Mouse (Mus musculus): ENCODE results near the gene Gpr156. TPM values are rescaled to one million over a fixed set of nuclear protein-coding genes. Genes with fewer than 3 reads are reported as not detected.

Gpr156 gene
- 0.12 and 0.22 TPM in 2 replicates for polyA plus RNA-seq (2012; rRNA removed)

GRCm38 (mm10) chr16:37916138-37916817 is at the start of gene Gpr156:
Gpr156 (plus strand) TSS chr16:37916496.
- H3K4me1 ChIP-seq (ENCODE audit: control insufficient read depth, insufficient read depth, low read length) = no peaks in the 10 kb centered on the region
- H3K4me3 ChIP-seq (replicated peaks; ENCODE audit: extremely low read depth, low read depth, low read length) = peak within 1 kb of the TSS; percentile 20
- WGBS = 4% methylated on average over 53 of the region's 53 CpGs
- DNase-seq = peak; percentile 28
- TF ChIP-seq CTCF (IDR thresholded peaks at IDR 0.05; ENCODE audit: insufficient read depth, low read length) (no peak), POLR2A (IDR thresholded peaks at IDR 0.05; ENCODE audit: borderline replicate concordance, extremely low read depth, low read depth, low read length) (no peak)

GRCm38 (mm10) chr16:37867791-37868505 is 48.3 kb upstream of the Gpr156 start, which contains the start of gene Lrrc58:
Lrrc58 (plus strand) TSS chr16:37868389.
- Histone ChIP-seq H3K4me1 (ENCODE audit: control insufficient read depth, insufficient read depth, low read length) (peaks cover 14% of the 10 kb centered on the region), H3K4me3 (replicated peaks; ENCODE audit: extremely low read depth, low read depth, low read length) (peak within 1 kb of the TSS; percentile 96)
- WGBS = under 1% methylated on average over 60 of the region's 86 CpGs
- peak; percentile 85 for DNase-seq
- TF ChIP-seq CTCF (IDR thresholded peaks at IDR 0.05; ENCODE audit: insufficient read depth, low read length) (no peak), POLR2A (IDR thresholded peaks at IDR 0.05; ENCODE audit: borderline replicate concordance, extremely low read depth, low read depth, low read length) (peak; percentile 45; the same call in 1 of the 2 replicates)

GRCm38 (mm10) chr16:37868506-37869469 is 47.5 kb upstream of the Gpr156 start:
- WGBS = under 1% methylated on average over 87 of the region's 87 CpGs
- peaks cover 16% of the 10 kb centered on the region for H3K4me1 ChIP-seq (ENCODE audit: control insufficient read depth, insufficient read depth, low read length)
- peak; percentile 70 for DNase-seq
- H3K4me3 ChIP-seq (replicated peaks; ENCODE audit: extremely low read depth, low read depth, low read length) = peak overlapping the region; percentile 96
- TF ChIP-seq POLR2A (IDR thresholded peaks at IDR 0.05; ENCODE audit: borderline replicate concordance, extremely low read depth, low read depth, low read length) (peak; percentile 30; the same call in 1 of the 2 replicates), CTCF (IDR thresholded peaks at IDR 0.05; ENCODE audit: insufficient read depth, low read length) (no peak)

GRCm38 (mm10) chr16:37869470-37870231 is 46.6 kb upstream of the Gpr156 start:
- no peak for DNase-seq
- WGBS = 7% methylated on average over 4 of the region's 4 CpGs
- H3K4me1 ChIP-seq (ENCODE audit: control insufficient read depth, insufficient read depth, low read length) = peaks cover 23% of the 10 kb centered on the region
- TF ChIP-seq CTCF (IDR thresholded peaks at IDR 0.05; ENCODE audit: insufficient read depth, low read length) (no peak), POLR2A (IDR thresholded peaks at IDR 0.05; ENCODE audit: borderline replicate concordance, extremely low read depth, low read depth, low read length) (no peak)
- H3K4me3 ChIP-seq (replicated peaks; ENCODE audit: extremely low read depth, low read depth, low read length) = peak overlapping the region; percentile 96

DNA sequence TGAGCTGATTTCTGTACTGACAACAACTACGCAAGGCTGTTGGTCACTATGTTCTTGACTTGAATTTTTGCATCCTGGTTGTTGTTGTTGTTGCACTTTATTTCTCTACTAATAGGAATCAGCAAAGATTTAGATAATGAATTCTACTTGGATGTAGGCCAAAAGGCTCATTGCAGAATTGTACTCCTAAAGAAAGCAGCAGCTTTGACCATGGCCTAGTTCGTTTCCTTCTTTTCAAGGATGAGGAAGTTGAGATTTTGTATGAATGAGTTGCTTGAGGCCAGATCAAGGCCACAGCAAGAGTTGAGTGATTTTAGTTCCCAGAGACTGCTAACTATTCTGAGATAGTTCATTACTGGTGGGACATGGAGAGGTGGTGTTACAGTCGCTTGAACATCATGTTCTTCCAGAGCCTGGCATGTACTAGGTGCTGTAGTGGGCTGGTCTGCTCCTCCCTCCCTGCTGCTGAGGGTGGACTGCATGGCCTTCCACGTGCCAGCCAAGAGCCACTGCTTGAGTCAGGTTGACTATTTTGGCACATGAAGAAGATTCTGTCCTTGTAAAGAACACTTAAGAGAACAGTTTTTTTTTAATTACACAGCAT is 45.1 kb upstream of the Gpr156 start:
- TF ChIP-seq POLR2A (IDR thresholded peaks at IDR 0.05; ENCODE audit: borderline replicate concordance, extremely low read depth, low read depth, low read length) (no peak), CTCF (IDR thresholded peaks at IDR 0.05; ENCODE audit: insufficient read depth, low read length) (no peak)
- 30% methylated on average over 4 of the region's 4 CpGs for WGBS
- Histone ChIP-seq H3K4me3 (replicated peaks; ENCODE audit: extremely low read depth, low read depth, low read length) (no peak overlapping the region), H3K4me1 (ENCODE audit: control insufficient read depth, insufficient read depth, low read length) (peaks cover 29% of the 10 kb centered on the region)
- DNase-seq = peak; percentile 14

GRCm38 (mm10) chr16:37874501-37875235 is 41.6 kb upstream of the Gpr156 start:
- DNase-seq = peak; percentile 12
- Histone ChIP-seq H3K4me1 (ENCODE audit: control insufficient read depth, insufficient read depth, low read length) (peaks cover 34% of the 10 kb centered on the region), H3K4me3 (replicated peaks; ENCODE audit: extremely low read depth, low read depth, low read length) (no peak overlapping the region)
- TF ChIP-seq POLR2A (IDR thresholded peaks at IDR 0.05; ENCODE audit: borderline replicate concordance, extremely low read depth, low read depth, low read length) (no peak), CTCF (IDR thresholded peaks at IDR 0.05; ENCODE audit: insufficient read depth, low read length) (no peak)
- 47% methylated on average over 4 of the region's 4 CpGs for WGBS

DNA sequence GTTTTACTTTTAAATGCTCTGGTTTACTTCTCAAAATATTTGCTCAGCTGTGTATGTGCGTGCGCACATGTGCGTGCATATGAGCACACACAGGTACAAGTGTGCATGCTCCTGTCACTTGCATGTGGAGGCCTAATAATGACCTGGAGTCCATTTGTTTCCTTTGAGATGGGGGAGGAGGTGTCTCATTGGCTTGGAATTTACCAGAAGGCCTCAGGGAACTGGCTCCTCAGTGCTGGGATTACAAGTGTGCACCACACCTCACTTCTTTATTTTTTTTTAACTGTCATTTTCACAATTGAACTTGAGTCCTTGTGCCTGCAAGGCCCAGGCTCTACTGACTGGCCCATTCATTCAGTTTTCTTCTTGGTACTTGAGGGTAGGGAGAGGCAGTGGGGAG is 38.9 kb upstream of the Gpr156 start:
- H3K4me3 ChIP-seq (replicated peaks; ENCODE audit: extremely low read depth, low read depth, low read length) = no peak overlapping the region
- DNase-seq = no peak
- no peak for TF ChIP-seq POLR2A (IDR thresholded peaks at IDR 0.05; ENCODE audit: borderline replicate concordance, extremely low read depth, low read depth, low read length)
- no peak for TF ChIP-seq CTCF (IDR thresholded peaks at IDR 0.05; ENCODE audit: insufficient read depth, low read length)
- 96% methylated on average over 3 of the region's 3 CpGs for WGBS
- peaks cover 20% of the 10 kb centered on the region for H3K4me1 ChIP-seq (ENCODE audit: control insufficient read depth, insufficient read depth, low read length)
